Mouse (Mus musculus) midbrain, embryonic 15.5 days (tissue): ENCODE results near the gene Pkn3. TPM values are rescaled to one million over a fixed set of nuclear protein-coding genes. Genes with fewer than 3 reads are reported as not detected.
A peak's percentile ranks its signal among the peaks of the same experiment; 100 is the strongest.
"Not testable (repeated sequence)": the region's sequence is repeated elsewhere in the genome, so short reads cannot be mapped to it uniquely, and the experiment has no call there.

ENCODE experiments used
- ATAC-seq: fragments of 200-750 bp; cut with Nextera tagmentation; replicated peaks from 2 replicates; pipeline ENCODE4 v1.8.0; 2017; ENCODE audit warnings: moderate TSS enrichment
- H3K27ac ChIP-seq: fragments of 300-500 bp; sonication (generic); 2 replicates; pipeline ENCODE4 v1.5.1; 2015; ENCODE audit warnings: mild to moderate bottlenecking, inconsistent platforms
- H3K27me3 ChIP-seq: fragments of 300-500 bp; sonication (generic); replicated peaks from 2 replicates; pipeline ENCODE4 v1.6.1; 2015; ENCODE audit warnings: inconsistent platforms
- H3K36me3 ChIP-seq: fragments of 300-500 bp; sonication (generic); replicated peaks from 2 replicates; pipeline ENCODE4 v1.6.1; 2015; ENCODE audit warnings: inconsistent platforms
- H3K4me1 ChIP-seq: fragments of 300-500 bp; sonication (generic); 2 replicates; pipeline ENCODE4 v1.6.1; 2015; ENCODE audit warnings: inconsistent platforms
- H3K4me2 ChIP-seq: fragments of 300-500 bp; sonication (generic); 2 replicates; pipeline ENCODE4 v1.6.1; 2015; ENCODE audit warnings: inconsistent platforms, mild to moderate bottlenecking, moderate library complexity
- H3K4me3 ChIP-seq: fragments of 300-500 bp; sonication (generic); 2 replicates; pipeline ENCODE4 v1.5.1; 2015; ENCODE audit warnings: mild to moderate bottlenecking, inconsistent platforms
- H3K9ac ChIP-seq: fragments of 300-500 bp; sonication (generic); 2 replicates; pipeline ENCODE4 v1.6.1; 2015; ENCODE audit warnings: mild to moderate bottlenecking, inconsistent platforms
- H3K9me3 ChIP-seq: fragments of 300-500 bp; sonication (generic); 2 replicates; pipeline ENCODE4 v1.6.1; 2016; ENCODE audit warnings: inconsistent platforms
- WGBS: fragments of 180-500 bp; shearing (Covaris S2); methylation state at CpG from one replicate; pipeline ENCODE4 v1.1.7; 2015; ENCODE audit warnings: mixed read lengths; 5-methylcytosine and 5-hydroxymethylcytosine counted together
- polyA plus RNA-seq: library from polyadenylated mRNA; unstranded; fragments of >200 nt; fragmentation: Nextera tagmentation; extraction: Ambion mirVana; gene quantifications from 2 replicates; pipeline ENCODE4 v1.2.1, GENCODE M21; 2015

The Pkn3 gene
- polyA plus RNA-seq, 1 experiment from 2014 or later, result 1.8 TPM

- no peak for ATAC-seq
- 44% methylated on average over 6 of the region's 6 CpGs for WGBS
These were observed 25.3 kb upstream of the Pkn3 start for GRCm38 (mm10) chr2:30051992-30052761.

GRCm38 (mm10) chr2:30055310-30055709 is 22.2 kb upstream of the Pkn3 start:
- not testable (repeated sequence) for H3K36me3 ChIP-seq, H3K27ac ChIP-seq, H3K9me3 ChIP-seq, H3K4me2 ChIP-seq, H3K4me3 ChIP-seq, H3K9ac ChIP-seq, H3K4me1 ChIP-seq, H3K27me3 ChIP-seq, ATAC-seq
- 92% methylated on average over 3 of the region's 3 CpGs for WGBS

More at GRCm38 (mm10) chr2:30051992-30052761, 25.3 kb upstream of the Pkn3 start:
- Histone ChIP-seq H3K4me3 (no peak overlapping the region), H3K4me2 (no peak overlapping the region), H3K36me3 (no peaks in the 10 kb centered on the region), H3K4me1 (peaks cover 10% of the 10 kb centered on the region), H3K9ac (no peak overlapping the region), H3K9me3 (no peaks in the 10 kb centered on the region), H3K27ac (no peak overlapping the region), H3K27me3 (no peaks in the 10 kb centered on the region; the same call in 1 of the 2 replicates)

- H3K27ac ChIP-seq, result no peak overlapping the region
- H3K36me3 ChIP-seq, result no peaks in the 10 kb centered on the region
- H3K9ac ChIP-seq, result no peak overlapping the region
- H3K27me3 ChIP-seq, result no peaks in the 10 kb centered on the region; the same call in 1 of the 2 replicates
- no peak for ATAC-seq
- 80% methylated on average over 3 of the region's 3 CpGs for WGBS
- no peak overlapping the region for H3K4me3 ChIP-seq
- no peaks in the 10 kb centered on the region for H3K9me3 ChIP-seq
- no peak overlapping the region for H3K4me2 ChIP-seq
- H3K4me1 ChIP-seq, result peaks cover 4% of the 10 kb centered on the region
These were observed 20.7 kb upstream of the Pkn3 start for GRCm38 (mm10) chr2:30056736-30057135.

- H3K9ac ChIP-seq, result no peak within 1 kb of the TSS
- H3K9me3 ChIP-seq, result no peaks in the 10 kb centered on the region
- ATAC-seq, result no peak
- H3K4me3 ChIP-seq, result no peak within 1 kb of the TSS
- H3K27me3 ChIP-seq, result no peaks in the 10 kb centered on the region; the same call in 1 of the 2 replicates
- H3K27ac ChIP-seq, result no peak within 1 kb of the TSS
- H3K4me2 ChIP-seq, result no peak within 1 kb of the TSS
- no peaks in the 10 kb centered on the region for H3K36me3 ChIP-seq
- peaks cover 8% of the 10 kb centered on the region for H3K4me1 ChIP-seq
- 43% methylated on average over 12 of the region's 12 CpGs for WGBS
These were observed 20.1 kb upstream of the Pkn3 start, which contains the start of gene Set for GRCm38 (mm10) chr2:30057223-30057904. Gene Set, plus strand, starts transcription at chr2:30057378.

GRCm38 (mm10) chr2:30058418-30058817 is 19.1 kb upstream of the Pkn3 start:
- no peaks in the 10 kb centered on the region; the same call in 1 of the 2 replicates for H3K27me3 ChIP-seq
- WGBS, result 32% methylated on average over 5 of the region's 5 CpGs
- H3K27ac ChIP-seq, result no peak overlapping the region
- peaks cover 19% of the 10 kb centered on the region for H3K4me1 ChIP-seq
- H3K9me3 ChIP-seq, result no peaks in the 10 kb centered on the region
- no peak overlapping the region for H3K9ac ChIP-seq
- no peak for ATAC-seq
- no peak overlapping the region for H3K4me2 ChIP-seq
- no peak overlapping the region for H3K4me3 ChIP-seq
- no peaks in the 10 kb centered on the region for H3K36me3 ChIP-seq

- peak overlapping the region; percentile 97 for H3K4me2 ChIP-seq
- H3K36me3 ChIP-seq, result no peaks in the 10 kb centered on the region
- peak overlapping the region; percentile 44 for H3K9ac ChIP-seq
- WGBS, result 9% methylated on average over 34 of the region's 37 CpGs
- ATAC-seq, result no peak
- peak overlapping the region; percentile 48 for H3K4me3 ChIP-seq
- H3K4me1 ChIP-seq, result peaks cover 27% of the 10 kb centered on the region
- H3K27me3 ChIP-seq, result no peaks in the 10 kb centered on the region
- H3K27ac ChIP-seq, result peak overlapping the region; percentile 57
- H3K9me3 ChIP-seq, result no peaks in the 10 kb centered on the region
These were observed 16.0 kb upstream of the Pkn3 start for GRCm38 (mm10) chr2:30061215-30062166.

- under 1% methylated on average over 40 of the region's 40 CpGs for WGBS
- no peak; the same call in 1 of the 2 replicates for ATAC-seq
These were observed 15.0 kb upstream of the Pkn3 start for GRCm38 (mm10) chr2:30062249-30063093.

GRCm38 (mm10) chr2:30063235-30063634 is 14.2 kb upstream of the Pkn3 start:
- no peaks in the 10 kb centered on the region for H3K27me3 ChIP-seq
- peaks cover 33% of the 10 kb centered on the region for H3K4me1 ChIP-seq
- peak overlapping the region; percentile 57 for H3K27ac ChIP-seq
- ATAC-seq, result no peak
- H3K9me3 ChIP-seq, result no peaks in the 10 kb centered on the region
- H3K4me2 ChIP-seq, result peak overlapping the region; percentile 97
- H3K9ac ChIP-seq, result peak overlapping the region; percentile 44; the same call in 1 of the 2 replicates
- H3K36me3 ChIP-seq, result no peaks in the 10 kb centered on the region
- WGBS, result 5% methylated on average over 8 of the region's 8 CpGs
- H3K4me3 ChIP-seq, result peak overlapping the region; percentile 48

More at GRCm38 (mm10) chr2:30062249-30063093, 15.0 kb upstream of the Pkn3 start:
- Histone ChIP-seq H3K9ac (peak overlapping the region; percentile 44), H3K9me3 (no peaks in the 10 kb centered on the region), H3K27me3 (no peaks in the 10 kb centered on the region), H3K36me3 (no peaks in the 10 kb centered on the region), H3K4me1 (peaks cover 27% of the 10 kb centered on the region), H3K27ac (peak overlapping the region; percentile 57), H3K4me3 (peak overlapping the region; percentile 48), H3K4me2 (peak overlapping the region; percentile 97)

GRCm38 (mm10) chr2:30063791-30064190 is 13.7 kb upstream of the Pkn3 start:
- no peaks in the 10 kb centered on the region for H3K27me3 ChIP-seq
- H3K4me1 ChIP-seq, result peaks cover 38% of the 10 kb centered on the region
- no peak for ATAC-seq

GRCm38 (mm10) chr2:30064298-30064697 is 13.2 kb upstream of the Pkn3 start:
- peaks cover 38% of the 10 kb centered on the region for H3K4me1 ChIP-seq
- no peaks in the 10 kb centered on the region for H3K27me3 ChIP-seq
- H3K9me3 ChIP-seq, result no peaks in the 10 kb centered on the region
- WGBS, result 40% methylated on average over 3 of the region's 3 CpGs
- no peak overlapping the region for H3K27ac ChIP-seq
- no peak overlapping the region for H3K9ac ChIP-seq
- peaks cover 9% of the 10 kb centered on the region for H3K36me3 ChIP-seq
- H3K4me2 ChIP-seq, result no peak overlapping the region
- ATAC-seq, result no peak
- no peak overlapping the region for H3K4me3 ChIP-seq

More at GRCm38 (mm10) chr2:30063791-30064190, 13.7 kb upstream of the Pkn3 start:
- peak overlapping the region; percentile 97; the same call in 1 of the 2 replicates for H3K4me2 ChIP-seq
- no peak overlapping the region for H3K9ac ChIP-seq
- no peak overlapping the region for H3K27ac ChIP-seq
- no peaks in the 10 kb centered on the region for H3K9me3 ChIP-seq
- peaks cover 4% of the 10 kb centered on the region for H3K36me3 ChIP-seq
- H3K4me3 ChIP-seq, result no peak overlapping the region
- WGBS, result 11% methylated on average over 3 of the region's 3 CpGs
